Mouse (Mus musculus) natural killer cell, adult 2 months (primary cell): ENCODE results near the gene Ubtd2.

ENCODE experiments used
- DNase-seq, 2 experiments: peaks; one replicate each; pipeline ENCODE4 v3.0.0; 2022; ENCODE audit warnings: low spot score in 2 of 2

The Ubtd2 gene

DNA sequence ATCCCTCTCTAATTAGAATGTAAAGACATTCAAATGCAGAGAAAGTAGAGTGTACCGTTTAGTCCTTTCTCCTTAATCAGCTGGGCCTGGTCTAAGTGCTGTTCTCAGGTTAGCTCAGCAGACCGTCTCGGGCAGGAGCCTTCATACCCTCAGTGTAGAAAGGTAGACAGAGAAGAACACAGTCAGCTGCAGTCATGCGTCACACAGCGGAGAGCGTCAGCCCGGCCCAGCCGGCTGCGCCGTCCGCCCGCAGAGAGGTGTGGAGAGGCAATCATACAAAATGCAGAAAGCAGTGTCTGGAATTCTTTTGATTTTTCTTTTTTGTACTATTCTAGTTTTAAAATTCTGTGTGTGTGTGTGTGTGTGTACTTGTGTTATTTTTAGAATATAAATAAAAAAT, 90.4 kb downstream of the Ubtd2 start:
- DNase-seq, result no peak

DNA sequence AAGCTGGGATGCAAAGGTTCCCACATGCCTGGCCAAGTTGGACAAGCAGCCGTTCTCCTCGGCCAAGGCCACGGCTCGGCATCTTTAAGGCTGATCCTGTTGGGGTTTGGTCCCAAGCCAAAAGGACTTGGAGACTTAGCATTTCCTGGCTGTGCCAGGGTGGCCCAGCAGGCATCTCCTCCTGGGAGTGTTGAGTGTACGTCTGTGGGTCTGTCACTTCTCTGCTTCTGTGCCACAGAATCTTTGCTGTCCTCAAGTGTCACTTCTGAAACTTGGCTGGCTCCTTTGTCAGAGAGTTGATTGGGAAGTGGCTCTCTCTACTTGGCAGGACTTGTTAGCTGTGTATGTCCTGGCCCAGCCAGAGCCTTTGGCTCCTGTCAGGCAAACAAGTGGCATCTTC, 91.3 kb downstream of the Ubtd2 start:
- no peak for DNase-seq

DNA sequence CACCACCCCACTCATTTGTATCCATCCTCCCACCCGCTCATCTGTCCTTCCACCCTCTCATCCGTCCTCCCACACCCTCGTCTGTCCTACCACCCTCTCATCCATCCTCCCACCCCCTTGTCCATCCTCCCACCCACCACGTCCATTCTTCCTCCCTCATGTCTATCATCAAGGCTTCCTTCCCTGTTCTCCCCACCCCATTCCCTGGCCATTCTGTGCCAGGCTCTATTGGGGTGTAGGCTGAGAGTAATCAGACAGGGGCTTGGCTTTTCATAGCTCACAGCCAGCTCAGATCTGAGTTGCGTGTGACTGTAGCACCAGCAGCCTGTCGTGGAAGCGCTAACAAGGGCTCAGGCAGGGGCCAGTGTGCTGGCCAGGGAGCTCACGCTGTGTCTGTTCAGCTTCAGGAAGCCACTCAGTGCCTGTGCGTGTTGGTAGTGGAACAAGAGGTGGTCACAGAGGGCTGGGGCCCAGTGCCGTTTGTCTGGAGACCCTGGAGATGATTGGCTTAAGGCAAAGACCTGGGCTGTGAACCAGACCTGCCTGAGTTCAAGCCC, 92.3 kb downstream of the Ubtd2 start:
- no peak for DNase-seq

DNA sequence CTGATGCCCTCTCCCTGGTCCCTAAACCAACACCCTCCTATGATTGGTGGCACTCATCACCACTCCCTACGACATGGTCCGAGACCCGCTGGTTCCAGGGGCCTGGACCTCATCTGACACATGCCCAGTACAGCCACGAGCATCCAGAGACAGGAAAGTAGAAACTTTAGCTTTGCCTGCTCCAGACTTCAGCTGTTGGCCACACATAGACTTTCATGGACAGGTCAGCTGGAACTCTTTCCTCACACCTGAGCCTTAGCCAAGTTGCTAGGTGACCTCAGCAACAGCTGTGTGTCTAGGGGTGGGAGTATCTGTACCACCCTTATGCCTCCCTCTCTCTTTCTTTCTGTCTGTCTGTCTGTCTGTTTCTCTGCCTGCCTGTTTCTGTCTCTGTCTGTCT, 93.1 kb downstream of the Ubtd2 start:
- DNase-seq, result no peak

DNA sequence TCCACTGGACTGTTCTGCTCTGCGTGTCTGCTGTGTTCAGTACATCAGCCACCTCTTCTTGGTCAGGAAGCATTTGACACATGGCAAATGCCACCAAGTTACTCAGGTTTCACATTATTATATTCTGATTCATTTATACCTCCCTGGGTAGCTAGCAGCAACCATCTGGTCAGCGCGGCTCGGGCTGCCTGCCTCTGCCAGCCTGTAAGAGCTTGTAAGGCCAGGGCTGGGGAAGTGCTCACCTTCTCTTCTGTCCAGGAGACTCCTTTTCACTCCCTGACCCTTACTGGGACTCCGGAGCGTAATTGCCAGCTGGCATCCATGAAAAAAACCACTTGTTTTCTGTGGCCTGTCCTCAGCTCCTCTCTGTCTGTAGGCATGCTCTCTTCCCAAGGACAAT, 94.1 kb downstream of the Ubtd2 start:
- DNase-seq, result no peak

DNA sequence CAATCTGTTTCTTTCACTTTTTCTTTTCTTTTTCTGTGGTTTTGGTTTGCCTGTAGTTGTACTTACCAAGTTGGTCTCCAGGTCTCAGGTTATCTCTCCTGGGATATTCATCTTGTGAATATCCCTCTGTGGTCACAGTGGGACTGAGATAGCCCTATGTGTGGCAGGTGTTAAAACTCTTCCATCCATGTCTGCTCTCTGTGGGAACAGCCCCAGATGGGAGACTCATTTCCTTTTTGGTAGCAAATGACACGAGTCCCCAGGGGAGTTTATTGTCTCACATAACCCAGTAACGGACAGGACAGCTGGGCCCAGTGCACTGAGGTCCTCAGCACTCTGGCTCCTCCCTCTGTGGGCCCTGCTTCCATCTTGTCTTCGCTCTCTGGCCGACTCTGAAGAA, 94.9 kb downstream of the Ubtd2 start:
- no peak for DNase-seq

DNA sequence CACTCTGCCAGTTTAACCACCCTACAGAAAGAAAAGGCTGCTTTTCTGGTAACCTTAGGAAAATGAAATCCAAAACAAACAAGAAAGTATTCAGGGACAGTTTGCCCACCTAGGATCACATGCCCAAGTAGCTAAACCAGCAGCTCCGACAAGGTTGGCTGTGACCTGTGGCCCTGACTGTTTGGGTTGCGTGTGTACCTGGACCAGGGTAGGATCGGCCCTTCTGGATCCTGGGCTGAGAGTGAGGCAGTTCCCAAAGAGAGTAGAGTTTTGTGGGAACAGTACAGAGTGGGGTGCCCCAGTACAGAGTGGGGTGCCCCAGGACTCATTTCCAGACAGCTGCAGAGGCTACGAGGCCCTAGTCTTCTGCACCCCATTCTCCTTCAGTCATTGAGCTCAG, 95.9 kb downstream of the Ubtd2 start:
- DNase-seq, result no peak

DNA sequence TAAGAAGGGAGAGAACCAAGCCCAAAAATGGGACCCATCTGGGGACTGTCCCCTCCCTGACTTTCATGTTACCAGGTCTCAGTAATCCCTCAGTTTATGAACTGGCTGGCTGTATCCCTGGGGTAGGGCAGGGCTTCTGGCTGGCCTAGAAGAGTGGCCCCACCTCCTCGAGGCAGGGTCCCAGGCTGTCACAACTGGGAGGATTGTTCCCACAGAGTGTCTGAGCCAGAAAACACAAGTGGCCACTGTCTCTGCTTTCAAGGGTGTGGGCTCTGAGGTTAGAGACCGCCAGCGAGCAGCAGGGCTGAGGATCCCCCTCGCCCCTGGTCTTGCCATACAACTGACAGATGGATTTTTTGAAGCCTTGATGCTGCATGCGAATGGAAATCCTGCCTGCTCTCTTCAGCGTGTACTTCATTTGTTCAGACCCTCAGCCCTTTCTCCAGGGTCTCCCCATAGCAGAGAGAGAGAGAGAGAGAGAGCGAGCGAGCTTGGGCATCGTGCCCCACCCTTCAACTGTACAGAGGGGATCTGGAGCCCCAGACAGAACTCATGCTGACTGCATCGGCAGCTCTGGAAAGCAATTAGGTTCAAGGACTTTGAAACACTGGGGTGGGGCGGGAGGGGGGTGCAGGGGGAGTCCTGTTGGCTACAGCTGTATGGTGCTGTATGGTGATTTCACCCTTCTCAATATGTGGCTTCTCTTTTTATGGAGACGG, 96.6 kb downstream of the Ubtd2 start:
- no peak for DNase-seq

DNA sequence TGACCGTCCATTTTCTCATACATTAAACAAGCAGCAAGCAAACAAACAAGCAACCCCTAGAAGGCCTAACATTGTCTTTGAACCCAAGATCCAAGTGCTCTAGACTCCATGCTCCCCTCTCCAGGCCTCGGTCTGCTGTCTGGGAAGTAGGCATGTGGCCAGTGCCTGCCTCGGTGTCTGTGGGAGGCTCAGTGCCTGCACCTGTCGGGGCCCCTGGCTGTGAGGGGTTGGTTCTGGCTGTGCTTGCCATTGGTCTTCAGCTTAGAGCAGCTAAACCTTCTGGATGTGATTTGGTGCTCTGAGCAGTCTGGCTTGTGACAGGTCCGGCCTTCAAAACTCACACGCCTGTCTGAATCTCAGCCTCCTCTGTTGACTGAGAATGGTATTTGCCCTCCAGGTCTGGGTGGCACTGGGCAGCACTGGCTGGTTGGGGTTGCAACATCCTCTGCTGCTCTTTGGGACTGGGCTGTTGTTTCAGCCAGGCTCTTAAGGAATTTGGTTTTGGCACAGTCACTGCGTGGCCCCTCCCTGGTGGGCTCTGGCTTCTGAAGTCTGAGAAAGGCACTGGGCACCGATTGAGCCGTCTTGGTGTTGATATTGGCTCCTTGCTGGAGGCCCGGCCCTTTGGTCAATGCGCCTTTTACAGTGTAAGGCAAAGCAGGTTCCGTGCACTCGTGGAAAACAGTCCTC, 97.4 kb downstream of the Ubtd2 start:
- DNase-seq, result no peak

DNA sequence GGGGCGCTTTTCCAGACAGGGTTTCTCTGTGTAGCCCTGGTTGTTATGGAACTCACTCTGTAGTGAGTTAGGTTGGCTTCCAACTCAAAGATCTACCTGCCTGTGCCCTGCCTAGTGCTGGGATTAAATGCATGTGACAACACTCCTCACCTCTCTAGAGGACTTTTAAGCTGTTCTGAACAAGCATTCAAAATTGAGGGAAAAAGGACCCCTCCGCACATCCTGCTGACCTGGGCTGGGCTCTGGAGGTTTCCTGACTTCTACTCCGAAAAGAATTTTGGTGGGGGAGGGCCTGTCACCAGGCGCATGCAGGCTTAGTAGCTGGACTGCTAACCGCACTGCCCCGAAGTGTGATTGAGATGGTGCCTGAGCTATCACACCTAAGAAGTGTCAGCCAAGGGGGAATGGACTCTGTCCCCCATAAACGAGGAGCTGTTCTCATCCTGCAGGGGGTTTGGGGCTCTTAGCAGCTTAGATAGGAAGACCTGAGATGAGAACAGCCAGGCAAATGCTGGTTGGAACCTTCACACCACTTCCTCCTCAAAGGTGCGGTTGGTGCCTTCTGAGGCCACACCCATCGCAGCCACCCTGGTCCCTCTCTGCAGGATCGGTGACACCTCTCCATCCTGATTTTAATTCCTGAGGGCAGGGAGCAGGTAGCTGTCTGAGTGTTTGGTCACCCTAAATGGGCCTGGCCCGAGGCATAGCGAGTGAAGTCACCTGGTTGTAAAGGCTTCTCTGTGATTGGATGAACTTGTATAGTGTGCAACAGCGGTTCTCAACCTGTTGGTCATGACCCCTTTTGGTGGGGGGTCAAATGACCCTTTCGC, 98.4 kb downstream of the Ubtd2 start:
- peak; percentile 68 to 81 for DNase-seq

DNA sequence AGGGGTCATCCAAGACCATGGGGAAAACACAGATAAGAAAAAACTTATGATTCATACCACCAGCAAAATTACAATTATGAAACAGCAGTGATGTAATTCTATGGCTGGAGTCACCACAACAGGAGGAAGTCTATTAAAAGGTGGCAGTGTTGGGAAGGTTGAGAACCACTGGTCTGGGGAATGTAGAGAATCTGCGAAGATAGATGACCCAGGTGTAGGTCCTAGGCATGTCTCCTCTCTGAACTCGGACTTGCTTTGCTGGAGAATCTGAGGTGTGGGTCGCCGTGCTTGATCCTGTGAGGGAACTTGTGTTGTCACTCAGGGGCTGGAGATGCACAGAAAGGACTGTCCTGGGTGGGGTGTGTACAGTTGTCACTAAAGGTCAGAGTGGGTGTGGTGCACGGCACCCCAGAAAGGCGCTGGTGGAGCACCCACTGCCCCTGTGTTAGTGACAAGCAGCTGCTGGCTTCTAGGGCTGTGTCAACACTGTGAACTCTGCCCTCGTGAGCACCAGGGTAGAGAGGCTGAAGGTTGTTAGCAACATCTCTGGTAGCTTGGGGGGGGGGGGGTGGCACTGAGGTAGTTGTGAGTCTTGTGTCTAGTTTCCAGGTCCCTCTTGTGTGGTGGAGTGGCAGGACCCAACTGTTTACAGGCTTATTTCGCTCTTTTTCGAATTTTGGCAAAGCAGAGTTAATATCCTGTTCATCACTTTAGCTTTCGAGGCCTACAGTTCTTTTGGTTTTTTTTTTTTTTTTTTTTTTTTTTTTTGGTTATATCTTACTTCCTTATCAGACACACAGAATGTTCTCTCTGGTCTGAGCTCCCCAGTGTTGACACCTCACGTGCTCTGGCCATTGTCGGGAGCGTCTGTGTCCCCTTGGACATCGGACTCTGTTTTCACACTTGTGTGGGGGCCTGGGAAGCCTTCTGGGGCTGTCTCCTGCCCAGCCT, 99.2 kb downstream of the Ubtd2 start:
- DNase-seq, result peak; percentile 49 to 69

DNA sequence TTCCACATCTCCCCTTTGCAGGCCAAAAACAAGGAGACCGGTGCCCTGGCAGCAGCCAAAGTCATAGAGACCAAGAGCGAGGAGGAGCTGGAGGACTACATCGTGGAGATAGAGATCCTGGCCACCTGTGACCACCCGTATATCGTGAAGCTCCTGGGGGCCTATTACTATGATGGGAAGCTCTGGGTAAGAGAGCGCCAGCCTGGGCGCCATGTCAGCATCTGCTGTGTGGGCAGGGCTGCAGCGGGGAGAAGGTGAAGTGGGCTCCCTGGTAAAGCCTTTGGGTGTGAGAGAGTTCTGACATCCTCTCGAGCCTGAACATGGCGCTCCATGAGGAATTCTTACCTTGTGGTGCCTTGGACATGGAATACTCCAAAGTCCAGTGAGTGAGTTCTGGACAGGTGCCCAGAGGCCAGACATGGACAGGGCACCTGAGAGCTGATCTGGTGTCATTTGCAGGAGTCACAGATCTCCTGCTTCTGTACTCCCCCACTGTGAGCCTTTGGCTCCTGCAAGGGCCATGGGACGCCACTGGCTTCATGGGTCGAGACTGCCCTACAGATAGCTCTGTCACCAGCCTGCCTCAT, 100.0 kb downstream of the Ubtd2 start:
- DNase-seq, result no peak

DNA sequence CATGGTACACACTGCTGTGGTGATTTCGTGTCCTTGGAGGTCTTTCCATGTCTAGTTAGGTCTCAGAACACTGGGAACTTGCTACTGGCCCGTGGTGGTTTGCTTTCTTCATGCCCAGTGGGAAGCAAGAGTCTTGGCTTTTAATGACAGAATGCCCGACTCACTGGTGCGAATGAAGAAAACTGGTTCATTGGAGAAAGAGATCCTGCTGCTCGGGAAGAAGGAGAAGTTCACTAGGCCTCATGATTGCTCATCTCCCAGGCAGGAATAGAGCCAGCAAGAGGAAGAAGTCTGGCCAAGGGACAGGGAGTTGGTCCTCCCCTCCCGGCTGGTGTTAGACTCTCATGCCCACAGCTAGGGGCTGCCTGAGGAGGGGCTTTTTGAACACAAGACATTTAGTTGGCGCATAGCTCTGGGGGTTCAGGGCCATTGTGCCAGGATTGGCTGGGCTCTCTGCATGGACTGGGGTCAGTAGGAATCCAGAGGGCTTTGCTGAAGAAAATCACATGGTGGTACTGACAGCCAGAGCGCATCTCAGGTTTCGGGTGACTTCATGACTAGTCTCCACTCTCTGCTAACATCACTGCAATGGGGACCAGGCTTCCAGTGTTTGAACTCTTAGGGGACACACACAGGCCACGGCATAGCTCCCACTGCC, 101.3 kb downstream of the Ubtd2 start:
- no peak for DNase-seq

DNA sequence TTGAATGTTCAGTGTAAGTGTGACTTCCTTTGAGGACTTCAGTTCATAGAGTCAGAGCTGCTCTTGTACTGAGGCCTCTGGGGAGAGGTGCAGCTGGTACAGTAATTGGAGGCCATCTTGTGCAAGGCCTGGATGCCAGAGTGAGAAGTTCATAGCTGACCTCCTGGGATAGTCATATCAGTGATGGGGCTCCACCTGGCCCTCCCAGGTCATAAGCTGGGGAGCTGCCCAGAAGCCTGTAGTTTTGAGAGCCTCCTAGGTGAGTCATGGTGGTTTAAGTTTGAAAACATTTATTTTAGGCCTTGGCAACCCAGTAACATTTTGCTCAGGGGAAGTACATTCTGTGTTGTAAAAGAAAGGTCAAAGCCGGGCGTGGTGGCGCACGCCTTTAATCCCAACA, 102.9 kb downstream of the Ubtd2 start:
- DNase-seq, result peak; percentile 54 to 68

DNA sequence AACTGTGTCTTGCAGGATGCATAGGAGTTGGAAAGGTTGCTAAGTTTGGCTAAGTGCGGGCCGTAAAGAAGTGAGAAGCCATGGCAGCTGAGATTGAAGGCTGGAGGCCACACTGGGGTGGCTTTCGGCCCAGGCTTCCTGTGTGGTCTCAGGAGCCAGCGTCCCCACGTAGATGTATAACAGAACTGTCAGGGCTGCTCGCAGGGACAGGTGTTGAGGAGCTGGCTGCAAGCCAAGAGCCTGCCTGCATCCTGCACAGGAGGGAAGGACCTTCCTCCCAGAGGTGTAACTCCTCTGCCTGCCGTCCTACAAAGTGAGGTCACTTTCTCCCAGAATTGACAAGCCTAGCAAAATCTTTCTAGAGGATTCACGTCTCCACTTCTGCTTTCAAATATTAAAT, 103.5 kb downstream of the Ubtd2 start:
- peak; percentile 50 to 64 for DNase-seq

DNA sequence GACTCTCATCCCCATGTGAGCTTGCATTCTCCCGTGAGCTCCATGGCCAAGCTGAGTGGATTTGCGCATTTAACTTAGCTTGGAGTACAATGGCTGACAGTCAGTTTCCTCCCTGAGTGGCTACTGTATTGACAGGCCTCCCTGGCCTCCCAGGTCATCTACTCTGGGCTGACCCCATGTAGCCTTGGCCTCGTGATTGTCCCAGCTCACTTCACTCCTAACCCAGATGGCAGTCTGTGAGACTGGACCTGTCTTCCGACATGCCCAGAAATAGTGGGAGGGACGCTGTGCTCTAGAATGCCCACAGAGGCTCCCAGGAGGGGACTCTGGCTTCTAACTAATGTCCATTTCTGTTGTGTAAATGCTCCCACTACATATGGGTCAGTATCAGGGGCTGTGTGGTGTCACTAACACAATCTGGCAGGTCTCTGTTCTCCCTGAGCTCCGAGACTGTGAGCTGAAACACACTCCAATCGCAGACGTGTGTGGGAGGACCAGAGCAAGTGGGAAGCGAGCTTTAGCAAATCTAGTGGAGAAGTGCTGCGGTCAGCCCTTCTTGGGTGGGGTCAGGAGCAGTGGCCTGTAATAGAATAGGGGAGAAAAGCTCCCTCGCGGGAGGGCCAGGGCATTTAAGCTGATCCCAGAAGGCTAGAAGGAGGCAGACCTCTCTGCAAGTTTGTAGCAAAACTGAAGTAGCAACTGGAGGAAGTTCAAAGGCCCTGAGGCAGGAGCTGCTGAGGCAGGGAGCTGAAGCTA, 105.0 kb downstream of the Ubtd2 start:
- DNase-seq, result no peak

DNA sequence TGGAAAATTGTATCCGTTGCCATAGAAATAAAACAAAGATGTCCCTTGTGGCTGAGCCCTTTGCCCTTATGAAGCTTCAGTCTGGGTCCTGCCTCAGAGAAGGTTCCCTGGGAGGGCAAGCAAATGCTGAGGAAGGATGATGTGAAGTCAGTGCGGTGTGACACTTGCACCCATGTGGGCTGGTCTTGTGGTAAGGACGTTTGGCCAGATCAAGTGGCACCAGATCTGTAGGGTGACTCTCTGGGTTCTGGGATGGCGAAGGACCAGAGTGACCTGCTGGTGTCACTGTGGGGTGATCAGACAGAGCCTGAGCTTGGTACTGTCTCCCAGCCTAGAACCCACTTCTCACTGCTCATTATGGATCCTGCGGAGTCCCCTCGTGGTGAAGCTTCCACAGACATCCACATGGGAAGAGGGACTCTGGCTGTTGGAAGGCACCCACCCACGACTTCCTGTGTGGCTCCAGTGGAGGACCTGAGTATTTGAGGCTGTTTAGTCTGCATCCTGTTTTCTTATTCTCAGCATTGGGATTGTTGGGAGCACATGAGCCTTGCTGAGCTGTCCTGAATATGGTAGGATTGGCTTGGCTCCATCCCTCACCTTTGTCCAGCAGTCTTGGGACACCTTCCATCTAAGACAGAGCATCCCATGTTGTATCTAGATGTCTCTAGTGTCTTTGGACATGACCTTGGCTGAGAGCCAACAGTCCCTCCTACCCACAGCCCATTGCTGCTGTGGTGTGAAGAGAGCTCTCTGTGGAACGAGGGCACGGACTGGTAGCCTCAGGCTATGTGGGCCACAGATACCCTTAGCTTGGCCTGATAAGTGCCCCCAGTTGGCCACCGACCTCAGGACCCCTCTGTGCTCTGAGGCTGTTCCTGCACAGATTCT, 106.5 kb downstream of the Ubtd2 start:
- peak; percentile 61 to 80 for DNase-seq

DNA sequence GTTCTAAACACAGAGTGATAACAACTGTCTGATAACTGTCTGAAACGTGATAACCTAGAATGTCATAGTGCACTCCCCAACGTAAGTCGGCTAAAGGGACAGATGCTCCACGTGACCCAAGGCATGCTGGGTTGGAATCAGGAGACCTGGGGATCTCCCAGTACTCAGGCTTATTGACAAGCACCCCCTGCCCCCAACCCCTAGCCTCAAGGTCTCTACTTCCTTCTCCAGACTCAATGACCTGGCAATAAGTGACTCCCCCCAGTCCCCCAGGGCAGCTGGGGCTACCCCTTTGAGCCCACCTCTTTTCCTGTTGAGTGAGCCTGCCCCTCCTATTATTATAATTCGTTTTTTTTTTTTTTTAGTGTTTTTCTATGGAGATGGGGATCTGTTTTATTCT, 107.5 kb downstream of the Ubtd2 start:
- peak in 1 of 2 experiments; percentile 39 for DNase-seq

DNA sequence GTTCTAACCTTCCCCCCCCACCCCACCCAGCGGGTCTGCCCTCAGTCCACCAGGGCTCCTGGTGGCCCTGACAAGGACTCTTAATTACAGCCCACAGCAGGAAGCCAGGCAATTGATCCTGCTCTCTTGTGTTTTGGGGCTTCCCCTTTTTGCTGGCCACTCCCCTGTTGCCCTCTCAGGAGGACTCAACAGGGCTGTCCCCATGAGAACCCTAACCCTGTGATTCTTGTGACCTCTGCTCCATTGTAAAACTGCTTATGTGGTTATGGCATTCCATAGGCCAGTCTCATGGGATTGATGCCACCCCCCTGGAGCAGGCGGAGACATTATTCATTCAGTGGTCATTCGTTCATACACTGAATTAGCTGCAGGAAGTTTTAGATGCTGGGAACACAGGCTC, 108.5 kb downstream of the Ubtd2 start:
- DNase-seq, result peak in 1 of 2 experiments; percentile 34
